Mouse (Mus musculus): ENCODE data around the gene Minos1. TPM values are rescaled to one million over a fixed set of nuclear protein-coding genes. Genes with fewer than 3 reads are reported as not detected.
A peak's percentile ranks its signal among the peaks of the same experiment; 100 is the strongest.

The Minos1 gene
- polyA plus RNA-seq, 1 experiment from 2014 or later: 514 TPM

- no peaks in the 10 kb centered on the region for H3K9me3 ChIP-seq
- H3K27ac ChIP-seq: peak overlapping the region; percentile 51; the same call in 1 of the 2 replicates
- peaks cover 13% of the 10 kb centered on the region; the same call in 1 of the 2 replicates for H3K27me3 ChIP-seq (replicated peaks)
- H3K4me3 ChIP-seq (replicated peaks): peak overlapping the region; percentile 74
- H3K4me2 ChIP-seq: peak overlapping the region; percentile 97
- peaks cover 46% of the 10 kb centered on the region for H3K4me1 ChIP-seq
- H3K36me3 ChIP-seq: no peaks in the 10 kb centered on the region
- 6% methylated on average over 28 of the region's 28 CpGs for WGBS
- ATAC-seq (ENCODE audit: insufficient read depth, low FRiP score, low read depth): no peak
- peak overlapping the region; percentile 77 for H3K9ac ChIP-seq
Observed at GRCm38 (mm10) chr4:139091478-139092355, 39.2 kb downstream of the Minos1 start.

GRCm38 (mm10) chr4:139091066-139091465, 39.8 kb downstream of the Minos1 start:
- no peak overlapping the region; the same call in 1 of the 2 replicates for H3K9ac ChIP-seq
- whole genome bisulfite sequencing: 52% methylated on average over 7 of the region's 7 CpGs
- H3K4me1 ChIP-seq: peaks cover 41% of the 10 kb centered on the region
- H3K27me3 ChIP-seq (replicated peaks): peaks cover 13% of the 10 kb centered on the region; the same call in 1 of the 2 replicates
- ATAC-seq (ENCODE audit: insufficient read depth, low FRiP score, low read depth): no peak
- no peak overlapping the region for H3K27ac ChIP-seq
- H3K36me3 ChIP-seq: no peaks in the 10 kb centered on the region
- H3K4me3 ChIP-seq (replicated peaks): peak overlapping the region; percentile 74
- H3K9me3 ChIP-seq: no peaks in the 10 kb centered on the region
- peak overlapping the region; percentile 97 for H3K4me2 ChIP-seq

GRCm38 (mm10) chr4:139090303-139090940, 40.5 kb downstream of the Minos1 start:
- no peak for ATAC-seq (ENCODE audit: insufficient read depth, low FRiP score, low read depth)
- peaks cover 13% of the 10 kb centered on the region; the same call in 1 of the 2 replicates for H3K27me3 ChIP-seq (replicated peaks)
- peak overlapping the region; percentile 74 for H3K4me3 ChIP-seq (replicated peaks)
- no peaks in the 10 kb centered on the region for H3K9me3 ChIP-seq
- H3K27ac ChIP-seq: no peak overlapping the region
- 57% methylated on average over 15 of the region's 15 CpGs for WGBS
- no peak overlapping the region for H3K9ac ChIP-seq
- H3K36me3 ChIP-seq: no peaks in the 10 kb centered on the region
- peak overlapping the region; percentile 97 for H3K4me2 ChIP-seq
- peaks cover 41% of the 10 kb centered on the region for H3K4me1 ChIP-seq

- H3K9me3 ChIP-seq: no peaks in the 10 kb centered on the region
- H3K4me2 ChIP-seq: no peak overlapping the region
- no peaks in the 10 kb centered on the region for H3K36me3 ChIP-seq
- ATAC-seq (ENCODE audit: insufficient read depth, low FRiP score, low read depth): no peak
- no peak overlapping the region for H3K27ac ChIP-seq
- H3K27me3 ChIP-seq (replicated peaks): peaks cover 12% of the 10 kb centered on the region; the same call in 1 of the 2 replicates
- no peak overlapping the region for H3K9ac ChIP-seq
- no peak overlapping the region for H3K4me3 ChIP-seq (replicated peaks)
- peaks cover 38% of the 10 kb centered on the region for H3K4me1 ChIP-seq
- 58% methylated on average over 9 of the region's 9 CpGs for WGBS
Observed at GRCm38 (mm10) chr4:139088982-139089671, 41.8 kb downstream of the Minos1 start.

GRCm38 (mm10) chr4:139086984-139087383, 43.9 kb downstream of the Minos1 start:
- 66% methylated on average over 4 of the region's 4 CpGs for WGBS
- H3K9me3 ChIP-seq: no peaks in the 10 kb centered on the region
- H3K4me2 ChIP-seq: no peak overlapping the region
- H3K9ac ChIP-seq: no peak overlapping the region
- H3K36me3 ChIP-seq: no peaks in the 10 kb centered on the region
- H3K4me1 ChIP-seq: peaks cover 34% of the 10 kb centered on the region
- H3K4me3 ChIP-seq (replicated peaks): no peak overlapping the region
- H3K27me3 ChIP-seq (replicated peaks): 0 out of 2 replicates have a peak, but pooled peaks cover 8% of the 10 kb centered on the region
- H3K27ac ChIP-seq: 0 out of 2 replicates have a peak overlapping the region, but pooled peaks have one; percentile 17
- ATAC-seq (ENCODE audit: insufficient read depth, low FRiP score, low read depth): no peak

GRCm38 (mm10) chr4:139086037-139086436, 44.9 kb downstream of the Minos1 start:
- WGBS: 14% methylated on average over 5 of the region's 5 CpGs
- ATAC-seq (ENCODE audit: insufficient read depth, low FRiP score, low read depth): peak; percentile 11; the same call in 1 of the 2 replicates
- Histone ChIP-seq H3K9ac (no peak overlapping the region), H3K4me3 (replicated peaks) (no peak overlapping the region), H3K4me1 (peaks cover 25% of the 10 kb centered on the region), H3K27ac (no peak overlapping the region), H3K4me2 (no peak overlapping the region), H3K36me3 (no peaks in the 10 kb centered on the region), H3K27me3 (replicated peaks) (0 out of 2 replicates have a peak, but pooled peaks cover 3% of the 10 kb centered on the region), H3K9me3 (no peaks in the 10 kb centered on the region)

- Histone ChIP-seq H3K4me1 (peaks cover 18% of the 10 kb centered on the region), H3K27me3 (replicated peaks) (no peaks in the 10 kb centered on the region), H3K4me2 (no peak overlapping the region), H3K27ac (no peak overlapping the region), H3K9ac (no peak overlapping the region), H3K36me3 (no peaks in the 10 kb centered on the region), H3K4me3 (replicated peaks) (no peak overlapping the region), H3K9me3 (no peaks in the 10 kb centered on the region)
- no peak for ATAC-seq (ENCODE audit: insufficient read depth, low FRiP score, low read depth)
- WGBS: 69% methylated on average over 11 of the region's 11 CpGs
Observed at GRCm38 (mm10) chr4:139085337-139085736, 45.6 kb downstream of the Minos1 start.

- Histone ChIP-seq H3K9me3 (no peaks in the 10 kb centered on the region), H3K4me3 (replicated peaks) (no peak overlapping the region)
- peak; percentile 25; the same call in 1 of the 2 replicates for ATAC-seq (ENCODE audit: insufficient read depth, low FRiP score, low read depth)
Observed at GRCm38 (mm10) chr4:139082790-139083564, 47.9 kb downstream of the Minos1 start.

GRCm38 (mm10) chr4:139081270-139081931, 49.5 kb downstream of the Minos1 start:
- no peak overlapping the region for H3K27ac ChIP-seq
- no peak overlapping the region for H3K4me3 ChIP-seq (replicated peaks)
- WGBS: 76% methylated on average over 18 of the region's 18 CpGs
- H3K4me2 ChIP-seq: no peak overlapping the region
- H3K36me3 ChIP-seq: no peaks in the 10 kb centered on the region
- ATAC-seq (ENCODE audit: insufficient read depth, low FRiP score, low read depth): no peak
- peaks cover 5% of the 10 kb centered on the region for H3K27me3 ChIP-seq (replicated peaks)
- no peak overlapping the region for H3K9ac ChIP-seq
- H3K4me1 ChIP-seq: peaks cover 7% of the 10 kb centered on the region; the same call in 1 of the 2 replicates
- H3K9me3 ChIP-seq: no peaks in the 10 kb centered on the region

More at GRCm38 (mm10) chr4:139082790-139083564, 47.9 kb downstream of the Minos1 start:
- Histone ChIP-seq H3K4me1 (peaks cover 7% of the 10 kb centered on the region; the same call in 1 of the 2 replicates), H3K9ac (no peak overlapping the region), H3K36me3 (no peaks in the 10 kb centered on the region), H3K27me3 (replicated peaks) (no peaks in the 10 kb centered on the region), H3K27ac (no peak overlapping the region), H3K4me2 (peak overlapping the region; percentile 33)
- WGBS: 28% methylated on average over 12 of the region's 12 CpGs

- Histone ChIP-seq H3K4me1 (peaks cover 11% of the 10 kb centered on the region; the same call in 1 of the 2 replicates), H3K4me2 (no peak overlapping the region), H3K4me3 (replicated peaks) (no peak overlapping the region), H3K9ac (no peak overlapping the region), H3K27me3 (replicated peaks) (peaks cover 17% of the 10 kb centered on the region), H3K36me3 (no peaks in the 10 kb centered on the region), H3K9me3 (no peaks in the 10 kb centered on the region), H3K27ac (no peak overlapping the region)
- WGBS: 91% methylated on average over 7 of the region's 7 CpGs
- no peak for ATAC-seq (ENCODE audit: insufficient read depth, low FRiP score, low read depth)
Observed at GRCm38 (mm10) chr4:139080259-139080658, 50.7 kb downstream of the Minos1 start.

Data from stomach, embryonic 15.5 days (tissue).